Mouse (Mus musculus) CD4-positive naive resting alpha-beta T cell, adult 57 days (primary cell): Measurements from ENCODE around the gene Uroc1. TPM values are rescaled to one million over a fixed set of nuclear protein-coding genes. Genes with fewer than 3 reads are reported as not detected.

Source experiments
- total RNA-seq: library from RNA; stranded (reverse); gene quantifications from one replicate; pipeline ENCODE4 v1.2.4, GENCODE M21; 2023

Gene Uroc1
- not detected for total RNA-seq

GRCm38 (mm10) chr6:90332561-90333425 is at the start of gene Uroc1:
Gene Uroc1 (plus strand): TSS chr6:90333284.

GRCm38 (mm10) chr6:90300919-90301318 is 32.2 kb upstream of the Uroc1 start, which contains the start of gene BC048671:
Gene BC048671 (plus strand): TSS chr6:90301219.

GRCm38 (mm10) chr6:90324991-90325390 is 8.1 kb upstream of the Uroc1 start, which contains the start of gene Chst13:
Gene Chst13 (minus strand): TSS chr6:90325185.

GRCm38 (mm10) chr6:90368976-90369724 is 36.1 kb downstream of the Uroc1 start, which contains the start of gene Zxdc:
Gene Zxdc (plus strand): TSS chr6:90369492.

Other genes with a start within 250 kb of the Uroc1 start
- gene Vmn1r50, start 231.9 kb upstream of the Uroc1 start, total RNA-seq, result not detected
- not detected for gene Vmn1r51, start 210.7 kb upstream of the Uroc1 start, total RNA-seq
- not detected for gene Vmn1r52, start 158.5 kb upstream of the Uroc1 start, total RNA-seq
- gene V1ra8, start 130.5 kb upstream of the Uroc1 start, total RNA-seq, result not detected
- not detected for gene Vmn1r53, start 108.8 kb upstream of the Uroc1 start, total RNA-seq
- gene Vmn1r54, start 87.0 kb upstream of the Uroc1 start, total RNA-seq, result not detected
- gene BC048671, start 32.1 kb upstream of the Uroc1 start, total RNA-seq, result not detected
- gene Chst13, start 8.1 kb upstream of the Uroc1 start, total RNA-seq, result 0.35 TPM
- 34.6 TPM for gene Zxdc, start 36.2 kb downstream of the Uroc1 start, total RNA-seq
- gene Cfap100, start 95.5 kb downstream of the Uroc1 start, total RNA-seq, result not detected
- not detected for gene Klf15, start 129.3 kb downstream of the Uroc1 start, total RNA-seq
- 0.53 TPM for gene Aldh1l1, start 153.1 kb downstream of the Uroc1 start, total RNA-seq